Mouse (Mus musculus) limb, embryonic 10.5 days (tissue): ENCODE results near the gene Isl1. TPM values are rescaled to one million over a fixed set of nuclear protein-coding genes. Genes with fewer than 3 reads are reported as not detected.

Source experiments
- DNase-seq: peaks from one replicate; pipeline ENCODE4 v3.0.0-alpha.2; 2017; ENCODE audit warnings: low spot score
- H3K27ac ChIP-seq: fragments of 300-500 bp; sonication (generic); 2 replicates; pipeline ENCODE4 v1.5.1; 2016; ENCODE audit warnings: mild to moderate bottlenecking
- H3K27me3 ChIP-seq: fragments of 300-500 bp; sonication (generic); 2 replicates; pipeline ENCODE4 v1.6.1; 2016; ENCODE audit warnings: low read depth, mild to moderate bottlenecking; ENCODE audit not compliant: poor library complexity, severe bottlenecking
- H3K36me3 ChIP-seq: fragments of 300-500 bp; sonication (generic); 2 replicates; pipeline ENCODE4 v1.6.1; 2016; ENCODE audit warnings: mild to moderate bottlenecking, moderate library complexity
- H3K4me1 ChIP-seq: fragments of 300-500 bp; sonication (generic); 2 replicates; pipeline ENCODE4 v1.6.1; 2016
- H3K4me3 ChIP-seq: fragments of 300-500 bp; sonication (generic); 2 replicates; pipeline ENCODE4 v1.5.1; 2016; ENCODE audit warnings: mild to moderate bottlenecking, moderate library complexity
- H3K9me3 ChIP-seq: fragments of 300-500 bp; sonication (generic); replicated peaks from 2 replicates; pipeline ENCODE4 v1.6.1; 2016; ENCODE audit warnings: mild to moderate bottlenecking
- WGBS: fragments of 180-500 bp; shearing (Covaris S2); methylation state at CpG from one replicate; pipeline ENCODE4 v1.1.7; 2016; 5-methylcytosine and 5-hydroxymethylcytosine counted together
- polyA plus RNA-seq: library from polyadenylated mRNA; unstranded; fragments of >200 nt; fragmentation: Nextera tagmentation; extraction: Ambion mirVana; gene quantifications from 2 replicates; pipeline ENCODE4 v1.2.1, GENCODE M21; 2016

Gene Isl1
- polyA plus RNA-seq, 1 experiment from 2014 or later, result 13.3 TPM

GRCm38 (mm10) chr13:116303766-116304165 is 5.7 kb downstream of the Isl1 start:
- DNase-seq, result peak; percentile 34
- 2% methylated on average over 6 of the region's 6 CpGs for WGBS
- peaks cover 27% of the 10 kb centered on the region for H3K4me1 ChIP-seq
- no peak overlapping the region for H3K4me3 ChIP-seq
- H3K36me3 ChIP-seq, result no peaks in the 10 kb centered on the region
- peaks cover 95% of the 10 kb centered on the region for H3K27me3 ChIP-seq
- no peak overlapping the region for H3K27ac ChIP-seq
- no peaks in the 10 kb centered on the region for H3K9me3 ChIP-seq

GRCm38 (mm10) chr13:116302861-116303260 is 6.6 kb downstream of the Isl1 start:
- WGBS, result 10% methylated on average over 15 of the region's 15 CpGs
- H3K4me1 ChIP-seq, result peaks cover 28% of the 10 kb centered on the region
- H3K27me3 ChIP-seq, result peaks cover 97% of the 10 kb centered on the region
- no peak overlapping the region for H3K4me3 ChIP-seq
- H3K9me3 ChIP-seq, result no peaks in the 10 kb centered on the region
- peak; percentile 50 for DNase-seq
- H3K27ac ChIP-seq, result no peak overlapping the region
- no peaks in the 10 kb centered on the region for H3K36me3 ChIP-seq

- Histone ChIP-seq H3K36me3 (no peaks in the 10 kb centered on the region), H3K27ac (no peak overlapping the region), H3K4me3 (no peak overlapping the region), H3K27me3 (peaks cover 100% of the 10 kb centered on the region), H3K9me3 (no peaks in the 10 kb centered on the region), H3K4me1 (peaks cover 38% of the 10 kb centered on the region)
- 21% methylated on average over 3 of the region's 3 CpGs for WGBS
- no peak for DNase-seq
These were observed 7.8 kb downstream of the Isl1 start for GRCm38 (mm10) chr13:116301706-116302105.

- WGBS, result 21% methylated on average over 7 of the region's 7 CpGs
These were observed 10.2 kb downstream of the Isl1 start for GRCm38 (mm10) chr13:116299241-116299640.

GRCm38 (mm10) chr13:116298641-116299170 is 10.8 kb downstream of the Isl1 start:
- Histone ChIP-seq H3K4me1 (peaks cover 29% of the 10 kb centered on the region), H3K4me3 (no peak overlapping the region), H3K9me3 (no peaks in the 10 kb centered on the region), H3K36me3 (no peaks in the 10 kb centered on the region), H3K27me3 (peaks cover 100% of the 10 kb centered on the region), H3K27ac (no peak overlapping the region)
- WGBS, result 12% methylated on average over 13 of the region's 13 CpGs
- peak; percentile 37 for DNase-seq

More at GRCm38 (mm10) chr13:116299241-116299640, 10.2 kb downstream of the Isl1 start:
- Histone ChIP-seq H3K27me3 (peaks cover 100% of the 10 kb centered on the region), H3K4me3 (no peak overlapping the region), H3K36me3 (no peaks in the 10 kb centered on the region), H3K9me3 (no peaks in the 10 kb centered on the region), H3K27ac (no peak overlapping the region), H3K4me1 (peaks cover 28% of the 10 kb centered on the region)
- no peak for DNase-seq

GRCm38 (mm10) chr13:116298001-116298400 is 11.5 kb downstream of the Isl1 start:
- peaks cover 100% of the 10 kb centered on the region for H3K27me3 ChIP-seq
- 7% methylated on average over 8 of the region's 8 CpGs for WGBS
- peak overlapping the region; percentile 37; the same call in 1 of the 2 replicates for H3K4me3 ChIP-seq

GRCm38 (mm10) chr13:116297048-116297811 is 12.3 kb downstream of the Isl1 start:
- Histone ChIP-seq H3K4me3 (peak overlapping the region; percentile 37), H3K9me3 (no peaks in the 10 kb centered on the region), H3K27me3 (peaks cover 100% of the 10 kb centered on the region), H3K36me3 (no peaks in the 10 kb centered on the region), H3K4me1 (peaks cover 25% of the 10 kb centered on the region), H3K27ac (no peak overlapping the region)
- WGBS, result under 1% methylated on average over 33 of the region's 33 CpGs
- DNase-seq, result peak; percentile 54

More at GRCm38 (mm10) chr13:116298001-116298400, 11.5 kb downstream of the Isl1 start:
- H3K27ac ChIP-seq, result no peak overlapping the region
- peak; percentile 30 for DNase-seq
- peaks cover 28% of the 10 kb centered on the region for H3K4me1 ChIP-seq
- no peaks in the 10 kb centered on the region for H3K36me3 ChIP-seq
- no peaks in the 10 kb centered on the region for H3K9me3 ChIP-seq

GRCm38 (mm10) chr13:116295401-116295800 is 14.1 kb downstream of the Isl1 start:
- Histone ChIP-seq H3K27ac (no peak overlapping the region), H3K4me1 (peaks cover 25% of the 10 kb centered on the region), H3K4me3 (no peak overlapping the region), H3K9me3 (no peaks in the 10 kb centered on the region), H3K27me3 (peaks cover 85% of the 10 kb centered on the region), H3K36me3 (no peaks in the 10 kb centered on the region)
- WGBS, result 12% methylated on average over 4 of the region's 4 CpGs
- DNase-seq, result no peak

GRCm38 (mm10) chr13:116294734-116295133 is 14.8 kb downstream of the Isl1 start:
- Histone ChIP-seq H3K9me3 (no peaks in the 10 kb centered on the region), H3K4me1 (peaks cover 25% of the 10 kb centered on the region), H3K27me3 (peaks cover 78% of the 10 kb centered on the region), H3K36me3 (no peaks in the 10 kb centered on the region), H3K4me3 (no peak overlapping the region), H3K27ac (no peak overlapping the region)
- 5% methylated on average over 6 of the region's 6 CpGs for WGBS
- peak; percentile 44 for DNase-seq

- Histone ChIP-seq H3K4me1 (peaks cover 25% of the 10 kb centered on the region), H3K36me3 (no peaks in the 10 kb centered on the region), H3K27me3 (peaks cover 72% of the 10 kb centered on the region), H3K9me3 (no peaks in the 10 kb centered on the region), H3K27ac (peak overlapping the region; percentile 58), H3K4me3 (peak overlapping the region; percentile 49)
- DNase-seq, result no peak
- 0% methylated on average over 11 of the region's 11 CpGs for WGBS
These were observed 15.4 kb downstream of the Isl1 start for GRCm38 (mm10) chr13:116294151-116294461.

- DNase-seq, result peak; percentile 60
- H3K27ac ChIP-seq, result peak overlapping the region; percentile 58
- peak overlapping the region; percentile 49 for H3K4me3 ChIP-seq
- no peaks in the 10 kb centered on the region for H3K9me3 ChIP-seq
- WGBS, result 3% methylated on average over 27 of the region's 27 CpGs
- no peaks in the 10 kb centered on the region for H3K36me3 ChIP-seq
- H3K4me1 ChIP-seq, result peaks cover 25% of the 10 kb centered on the region
- H3K27me3 ChIP-seq, result peaks cover 66% of the 10 kb centered on the region
These were observed 16.0 kb downstream of the Isl1 start for GRCm38 (mm10) chr13:116293301-116294150.

GRCm38 (mm10) chr13:116289655-116290054 is 19.8 kb downstream of the Isl1 start:
- no peaks in the 10 kb centered on the region for H3K9me3 ChIP-seq
- no peak for DNase-seq
- H3K27me3 ChIP-seq, result peaks cover 27% of the 10 kb centered on the region
- no peaks in the 10 kb centered on the region for H3K36me3 ChIP-seq
- H3K4me3 ChIP-seq, result no peak overlapping the region
- no peak overlapping the region for H3K27ac ChIP-seq
- WGBS, result 85% methylated on average over 1 of the region's 1 CpGs
- H3K4me1 ChIP-seq, result peaks cover 12% of the 10 kb centered on the region
